Comparison of ENCODE assay signal across 13 mouse cellular contexts in the genomic region with DNA sequence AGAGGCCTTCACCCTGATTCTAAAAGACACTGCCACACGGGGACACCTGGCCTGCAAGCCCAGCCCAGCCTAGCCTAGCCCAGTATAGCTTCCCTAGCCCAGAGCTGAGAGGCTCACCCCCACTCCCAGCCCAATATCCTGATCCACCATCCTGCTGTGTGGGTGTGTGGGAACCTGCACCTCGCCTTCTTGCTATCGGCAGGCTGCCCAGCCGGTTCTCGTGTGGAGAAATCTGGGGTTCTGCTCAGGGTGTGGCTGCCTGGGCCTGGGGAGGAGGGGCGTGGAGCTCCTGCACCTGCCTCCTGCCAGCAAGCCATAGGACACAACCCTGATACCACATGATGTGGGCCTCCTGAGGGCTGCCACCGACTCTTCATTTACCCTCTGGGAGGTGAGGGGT. TPM values are rescaled to one million over a fixed set of nuclear protein-coding genes. Genes with fewer than 3 reads are reported as not detected.
DNase-seq lines count a peak whose midpoint lies in the region; ATAC-seq lines count a peak whose summit lies in the region.
"Had no signal": no experiment of that assay in that cellular context is flagged by ENCODE, and none has a peak within 500 bp of the region (broad histone marks: within the 10 kb centered on the region; RNA-seq: fewer than 3 reads in every experiment).

No protein-coding gene starts in this region.

- no peak for ATAC-seq in cerebellum, adult (ENCODE audit: insufficient number of reproducible peaks, low FRiP score, low TSS enrichment)
- ATAC-seq: forebrain, embryonic 13.5 days; hindbrain, postnatal 0 days had no signal

- peak; percentile 81 to 85 for DNase-seq in left cerebral cortex, adult 18-20 months (ENCODE audit: low spot score in 2 of 2)
- DNase-seq in left cerebral cortex, postnatal 4 days: no peak
- DNase-seq in frontal cortex, adult 2 months (ENCODE audit: extremely low spot score in 1 of 2, low spot score in 1 of 2): peak; percentile 52 to 82
- peak; percentile 64 to 74 for DNase-seq in layer of hippocampus, adult 8-10 months (ENCODE audit: low spot score in 2 of 2)
- peak; percentile 70 to 75 for DNase-seq in right cerebral cortex, postnatal 36 days (ENCODE audit: low spot score in 2 of 2)
- no peak for DNase-seq in cerebellum, postnatal 4 days (ENCODE audit: low spot score in 2 of 2)
- DNase-seq in adrenal gland, adult (ENCODE audit: inconsistent age in 2 of 2, low spot score in 1 of 2): no peak
- DNase-seq: cerebellum, postnatal 10 days; gastrocnemius, postnatal 36 days; kidney, postnatal 10 days had no signal

- intact Hi-C loops in left cerebral cortex, postnatal 4 days (cut with DNase I): loop anchor here (10.0 kb wide), 1 partner anchor 427 kb away; no protein-coding TSS in a partner anchor

RNA-seq across cellular contexts. Expression of a gene that starts 11.2 kb away (rescaled TPM):
- total RNA-seq in left cerebral cortex, adult 18-20 months (2021): 1 to 10 TPM; 4.9 to 7.1 TPM
- total RNA-seq in left cerebral cortex, postnatal 4 days (2021): 1 to 10 TPM; 1.2 to 1.4 TPM
- polyA plus RNA-seq in frontal cortex, adult 2 months (2012; rRNA removed): 5.0 and 5.1 TPM in 2 replicates
- total RNA-seq in layer of hippocampus, adult 8-10 months (2022): 10 to 100 TPM in 2 of 4 experiments, 1 to 10 TPM in 2; 2.4 to 18.5 (median 8.9) TPM

RNA-seq across cellular contexts. Expression of a gene that starts 28.4 kb away (rescaled TPM):
- 1 to 10 TPM; 4.2 to 4.5 TPM for total RNA-seq in left cerebral cortex, adult 18-20 months (2021)
- 10 to 100 TPM; 23.0 to 24.6 TPM for total RNA-seq in left cerebral cortex, postnatal 4 days (2021)
- polyA plus RNA-seq in frontal cortex, adult 2 months (2012; rRNA removed): 7.6 and 8.3 TPM in 2 replicates
- 1 to 10 TPM; 4.4 to 5.6 (median 5.1) TPM for total RNA-seq in layer of hippocampus, adult 8-10 months (2022)

Comparison
In these comparisons a context has a peak if more than half of its experiments do, and no peak if none do; other contexts are left out.
1. DNase-seq: peak in left cerebral cortex, adult 18-20 months (2 of 2), frontal cortex, adult 2 months (2 of 2), layer of hippocampus, adult 8-10 months (2 of 2) and right cerebral cortex, postnatal 36 days (2 of 2); none in left cerebral cortex, postnatal 4 days (single experiment), cerebellum, postnatal 4 days (0 of 2) and adrenal gland, adult (0 of 2).